Mouse (Mus musculus) midbrain, embryonic 16.5 days (tissue): ENCODE measurements around the gene Alkbh4. TPM values are rescaled to one million over a fixed set of nuclear protein-coding genes. Genes with fewer than 3 reads are reported as not detected.

Source experiments
- ATAC-seq: fragments of 200-750 bp; cut with Nextera tagmentation; 2 replicates; pipeline ENCODE4 v1.8.0; 2017; ENCODE audit warnings: moderate TSS enrichment
- H3K27ac ChIP-seq: fragments of 300-500 bp; sonication (generic); 2 replicates; pipeline ENCODE4 v1.5.1; 2014; ENCODE audit warnings: mild to moderate bottlenecking, low read length, mixed read lengths
- H3K27me3 ChIP-seq: fragments of 300-500 bp; sonication (generic); 2 replicates; pipeline ENCODE4 v1.6.1; 2014; ENCODE audit warnings: low read depth, low read length, mixed read lengths; ENCODE audit not compliant: control insufficient read depth, insufficient read depth
- H3K36me3 ChIP-seq: fragments of 300-500 bp; sonication (generic); 2 replicates; pipeline ENCODE4 v1.6.1; 2014; ENCODE audit warnings: mild to moderate bottlenecking, low read length, moderate library complexity, mixed read lengths; ENCODE audit not compliant: control insufficient read depth, insufficient read depth
- H3K4me1 ChIP-seq: fragments of 300-500 bp; sonication (generic); 2 replicates; pipeline ENCODE4 v1.6.1; 2014; ENCODE audit warnings: mild to moderate bottlenecking, low read length, mixed read lengths; ENCODE audit not compliant: control insufficient read depth, insufficient read depth
- H3K4me2 ChIP-seq: fragments of 300-500 bp; sonication (generic); 2 replicates; pipeline ENCODE4 v1.6.1; 2014; ENCODE audit warnings: mild to moderate bottlenecking, low read length, mixed read lengths
- H3K4me3 ChIP-seq: fragments of 300-500 bp; sonication (generic); 2 replicates; pipeline ENCODE4 v1.5.1; 2014; ENCODE audit warnings: low read depth, mild to moderate bottlenecking, low read length, moderate library complexity, mixed read lengths
- H3K9ac ChIP-seq: fragments of 300-500 bp; sonication (generic); 2 replicates; pipeline ENCODE4 v1.6.1; 2014; ENCODE audit warnings: low read depth, low read length, mixed read lengths
- H3K9me3 ChIP-seq: fragments of 300-500 bp; sonication (generic); replicated peaks from 2 replicates; pipeline ENCODE4 v1.6.1; 2014; ENCODE audit warnings: mild to moderate bottlenecking, low read length, mixed read lengths; ENCODE audit not compliant: control insufficient read depth, poor library complexity, severe bottlenecking
- WGBS: fragments of 180-500 bp; shearing (Covaris S2); extraction: QIAGEN DNeasy Blood & Tissue Kit; methylation state at CpG from one replicate; pipeline ENCODE4 v1.1.7; 2014; 5-methylcytosine and 5-hydroxymethylcytosine counted together
- microRNA-seq: library from miRNA; unstranded; fragments of <30 nt; microRNA quantifications from one replicate; pipeline ENCODE4, GENCODE M21; 2017
- polyA plus RNA-seq: library from polyadenylated mRNA; unstranded; fragments of >200 nt; fragmentation: Nextera tagmentation; extraction: Ambion mirVana; gene quantifications from 2 replicates; pipeline ENCODE4 v1.2.1, GENCODE M21; 2015

The Alkbh4 gene
- polyA plus RNA-seq, 1 experiment from 2014 or later, result 20.5 TPM

DNA sequence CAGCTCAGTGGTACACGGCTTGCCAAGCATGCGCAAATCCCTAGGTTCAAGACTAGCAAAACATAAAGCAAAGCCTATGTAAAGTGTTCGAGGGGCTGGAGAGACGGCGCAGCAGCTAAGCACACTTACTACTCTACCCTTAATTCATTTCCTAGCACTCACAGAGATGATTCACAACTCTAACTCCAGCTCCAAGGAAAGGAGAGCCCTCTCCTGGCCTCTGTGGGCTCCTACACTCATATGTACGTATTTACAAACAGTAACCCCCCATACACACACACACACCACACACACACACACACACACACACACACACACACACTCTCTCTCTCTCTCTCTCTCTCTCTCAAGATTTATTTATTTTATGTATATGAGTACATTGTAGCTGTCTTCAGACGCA lies 47.8 kb downstream of the Alkbh4 start:
- peaks cover 26% of the 10 kb centered on the region for H3K36me3 ChIP-seq
- H3K4me1 ChIP-seq, result no peaks in the 10 kb centered on the region
- no peak overlapping the region for H3K27ac ChIP-seq
- WGBS, result 94% methylated on average over 7 of the region's 7 CpGs
- H3K9ac ChIP-seq, result no peak overlapping the region
- no peak overlapping the region for H3K4me2 ChIP-seq
- no peaks in the 10 kb centered on the region for H3K27me3 ChIP-seq
- H3K9me3 ChIP-seq, result no peaks in the 10 kb centered on the region
- no peak overlapping the region for H3K4me3 ChIP-seq
- ATAC-seq, result no peak

DNA sequence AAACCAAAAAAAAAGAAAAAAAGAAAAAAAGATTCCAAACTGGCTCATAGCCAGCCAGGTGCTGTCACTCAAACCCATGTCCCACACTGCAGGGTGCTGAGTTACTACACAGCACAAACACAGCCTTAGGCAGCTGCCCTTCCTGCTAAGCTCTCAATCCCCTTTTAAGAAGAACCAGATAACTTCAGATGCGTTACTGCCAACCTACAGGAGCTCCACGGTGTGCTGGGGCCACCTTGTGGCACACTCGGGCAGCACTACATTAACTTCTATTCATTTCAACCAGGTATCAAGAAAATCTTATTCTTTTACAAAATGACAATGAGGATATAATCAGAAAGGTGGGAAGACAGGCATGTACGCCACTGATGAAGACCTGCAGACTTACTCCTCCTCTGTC lies 50.8 kb downstream of the Alkbh4 start:
- Histone ChIP-seq H3K4me2 (no peak overlapping the region), H3K9ac (no peak overlapping the region), H3K4me1 (no peaks in the 10 kb centered on the region), H3K27me3 (no peaks in the 10 kb centered on the region), H3K36me3 (peaks cover 12% of the 10 kb centered on the region), H3K4me3 (no peak overlapping the region), H3K27ac (no peak overlapping the region), H3K9me3 (no peaks in the 10 kb centered on the region)
- peak; percentile 62; the same call in 1 of the 2 replicates for ATAC-seq
- WGBS, result 35% methylated on average over 4 of the region's 4 CpGs

Small RNAs within 50 kb of the gene (microRNA-seq; reads per million reads assigned to microRNA genes)
- 2.1 reads per million, percentile 6 among the genes with 10 or more reads in this experiment for gene Mir7035

Other genes starting within 250 kb of the Alkbh4 start
- 9.6 and 10.1 TPM in 2 replicates for gene Hspb1, start 248.2 kb upstream of the Alkbh4 start, polyA plus RNA-seq
- gene Ywhag, start 201.5 kb upstream of the Alkbh4 start, polyA plus RNA-seq, result 1,035 and 1,054 TPM in 2 replicates
- 1.8 and 1.9 TPM in 2 replicates for gene Ssc4d, start 161.6 kb upstream of the Alkbh4 start, polyA plus RNA-seq
- gene Zp3, start 156.0 kb upstream of the Alkbh4 start, polyA plus RNA-seq, result 0.23 TPM in 1 of 2 replicates, not detected in the other
- 24.0 and 26.1 TPM in 2 replicates for gene Dtx2, start 141.3 kb upstream of the Alkbh4 start, polyA plus RNA-seq
- 0.05 TPM in 1 of 2 replicates, not detected in the other for gene Upk3b, start 97.7 kb upstream of the Alkbh4 start, polyA plus RNA-seq
- gene Upk3bl, start 81.7 kb upstream of the Alkbh4 start, polyA plus RNA-seq, result 0.19 TPM in 1 of 2 replicates, not detected in the other
- 22.0 and 29.1 TPM in 2 replicates for gene Rasa4, start 52.2 kb upstream of the Alkbh4 start, polyA plus RNA-seq
- 190 and 194 TPM in 2 replicates for gene Polr2j, start 19.5 kb upstream of the Alkbh4 start, polyA plus RNA-seq
- gene Lrwd1, start 72 bp upstream of the Alkbh4 start, polyA plus RNA-seq, result 27.1 and 28.1 TPM in 2 replicates
- 47.1 and 52.0 TPM in 2 replicates for gene Orai2, start 34.6 kb downstream of the Alkbh4 start, polyA plus RNA-seq
- 59.4 and 73.5 TPM in 2 replicates for gene Prkrip1, start 62.8 kb downstream of the Alkbh4 start, polyA plus RNA-seq
- gene Sh2b2, start 110.4 kb downstream of the Alkbh4 start, polyA plus RNA-seq, result 24.8 and 24.9 TPM in 2 replicates